Mouse (Mus musculus) embryonic fibroblast, embryonic 13.5 days (primary cell): ENCODE results near the gene Nub1.

Experiments
- CTCF ChIP-seq: IDR thresholded peaks from 2 replicates; pipeline ENCODE4 v1.5.1; 2011; ENCODE audit warnings: mild to moderate bottlenecking, control low read depth, low read length, moderate library complexity, borderline replicate concordance; ENCODE audit not compliant: insufficient read depth
- POLR2A ChIP-seq: IDR thresholded peaks from 2 replicates; pipeline ENCODE4 v1.6.1; 2011; ENCODE audit warnings: low read depth, mild to moderate bottlenecking, control low read depth, low read length, moderate library complexity

- no peak for TF ChIP-seq POLR2A
- TF ChIP-seq CTCF, result no peak
Observed at GRCm38 (mm10) chr5:24723527-24724269, 38.4 kb downstream of the Nub1 start.
